ENCODE assay signal across 24 mouse cellular contexts in the genomic region with DNA sequence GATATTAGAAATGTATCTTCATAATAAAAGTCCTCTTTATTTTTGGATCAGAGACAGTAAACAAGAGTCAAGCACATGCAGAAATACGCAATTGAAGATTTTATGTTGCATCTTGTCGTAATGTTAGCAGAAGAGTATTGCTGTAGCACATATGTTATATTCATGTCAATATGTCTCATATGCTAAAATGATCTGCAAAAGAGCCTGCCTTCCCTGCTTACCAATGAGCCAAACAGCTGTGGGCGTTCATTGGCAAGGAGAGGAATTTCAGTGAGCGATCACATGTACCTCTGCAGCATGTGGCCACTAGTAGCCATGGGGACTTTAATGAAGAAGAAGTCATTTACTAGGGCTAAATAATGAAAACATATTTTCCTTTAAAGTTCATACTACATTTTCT.
DNase-seq lines count a peak whose midpoint lies in the region; ATAC-seq lines count a peak whose summit lies in the region.
"Had no signal": no experiment of that assay in that cellular context is flagged by ENCODE, and none has a peak within 500 bp of the region (broad histone marks: within the 10 kb centered on the region; RNA-seq: fewer than 3 reads in every experiment).

No protein-coding gene starts in this region.

- ATAC-seq in forebrain, embryonic 15.5 days (replicated peaks) = peak; percentile 82
- no peak for ATAC-seq in hindbrain, embryonic 11.5 days (ENCODE audit: low FRiP score)
- ATAC-seq: CD4-positive, CD25-positive, alpha-beta regulatory T cell, adult 4 months; hindbrain, postnatal 0 days; intestine, embryonic 16.5 days; liver, embryonic 12.5 days had no signal

- H3K9me3 ChIP-seq in forebrain, embryonic 15.5 days = no peaks in the 10 kb centered on the region
- H3K9me3 ChIP-seq in forebrain, embryonic 10.5 days = no peaks in the 10 kb centered on the region
- no peaks in the 10 kb centered on the region for H3K9me3 ChIP-seq in hindbrain, embryonic 11.5 days (ENCODE audit: control insufficient read depth, low read length)
- H3K9me3 ChIP-seq: embryonic facial prominence, embryonic 12.5 days; limb, embryonic 13.5 days; liver, embryonic 12.5 days; midbrain, embryonic 10.5 days had no signal

- 63% methylated on average over 4 of the region's 4 CpGs for WGBS in forebrain, embryonic 15.5 days
- 92% methylated on average over 4 of the region's 4 CpGs for WGBS in forebrain, embryonic 10.5 days
- WGBS in hindbrain, embryonic 11.5 days = 88% methylated on average over 4 of the region's 4 CpGs

- DNase-seq in forebrain, embryonic 10.5 days (ENCODE audit: extremely low spot score, low spot score) = no peak
- peak; percentile 3 for DNase-seq in right cerebral cortex, adult 18-20 months
- no peak for DNase-seq in right cerebral cortex, postnatal 36 days (ENCODE audit: low spot score in 2 of 2)
- DNase-seq in layer of hippocampus, adult 8-10 months (ENCODE audit: low spot score in 2 of 2) = peak; percentile 13 to 17
- no peak for DNase-seq in adrenal gland, postnatal 25 days
- no peak for DNase-seq in hindbrain, embryonic 11.5 days (ENCODE audit: low spot score)
- DNase-seq: adrenal gland, postnatal 36 days; cerebellum, adult 11-12 months; cerebellum, postnatal 25 days; gastrocnemius, postnatal 14 days; heart, adult 11 months; kidney, adult 9 months; kidney, postnatal 25 days; lung, adult 18-20 months; lung, postnatal 10 days had no signal

- no peaks in the 10 kb centered on the region for H3K27me3 ChIP-seq in forebrain, embryonic 15.5 days
- no peaks in the 10 kb centered on the region for H3K27me3 ChIP-seq in forebrain, embryonic 10.5 days (ENCODE audit: poor library complexity, severe bottlenecking)
- no peaks in the 10 kb centered on the region for H3K27me3 ChIP-seq in hindbrain, embryonic 11.5 days (ENCODE audit: control insufficient read depth, insufficient read depth, low read length)
- H3K27me3 ChIP-seq: embryonic facial prominence, embryonic 12.5 days; limb, embryonic 13.5 days; liver, embryonic 12.5 days had no signal

- no peak overlapping the region for H3K4me3 ChIP-seq in forebrain, embryonic 15.5 days
- no peak overlapping the region for H3K4me3 ChIP-seq in forebrain, embryonic 10.5 days
- H3K4me3 ChIP-seq in hindbrain, embryonic 11.5 days (ENCODE audit: low read depth, low read length) = no peak overlapping the region
- H3K4me3 ChIP-seq: embryonic facial prominence, embryonic 12.5 days; limb, embryonic 13.5 days; liver, embryonic 12.5 days; midbrain, embryonic 10.5 days had no signal

- no peak overlapping the region for H3K4me2 ChIP-seq in forebrain, embryonic 15.5 days (replicated peaks)
- H3K4me2 ChIP-seq in hindbrain, embryonic 11.5 days (replicated peaks; ENCODE audit: low read depth, low read length) = no peak overlapping the region
- H3K4me2 ChIP-seq: embryonic facial prominence, embryonic 12.5 days; heart, embryonic 11.5 days; limb, embryonic 13.5 days; liver, embryonic 12.5 days had no signal

- no peaks in the 10 kb centered on the region for H3K36me3 ChIP-seq in forebrain, embryonic 15.5 days
- H3K36me3 ChIP-seq in forebrain, embryonic 10.5 days (replicated peaks) = no peaks in the 10 kb centered on the region
- H3K36me3 ChIP-seq in hindbrain, embryonic 11.5 days (ENCODE audit: control insufficient read depth, insufficient read depth, low read length) = no peaks in the 10 kb centered on the region
- H3K36me3 ChIP-seq: embryonic facial prominence, embryonic 12.5 days; limb, embryonic 13.5 days; liver, embryonic 12.5 days; midbrain, embryonic 10.5 days had no signal

- H3K27ac ChIP-seq in forebrain, embryonic 15.5 days (replicated peaks) = peak overlapping the region; percentile 77
- no peak overlapping the region for H3K27ac ChIP-seq in forebrain, embryonic 10.5 days
- no peak overlapping the region for H3K27ac ChIP-seq in hindbrain, embryonic 11.5 days (ENCODE audit: low read depth, low read length)
- H3K27ac ChIP-seq: embryonic facial prominence, embryonic 12.5 days; hindbrain, postnatal 0 days; limb, embryonic 13.5 days; liver, embryonic 12.5 days; midbrain, embryonic 10.5 days had no signal

- no peaks in the 10 kb centered on the region for H3K4me1 ChIP-seq in forebrain, embryonic 15.5 days
- no peaks in the 10 kb centered on the region for H3K4me1 ChIP-seq in forebrain, embryonic 10.5 days
- H3K4me1 ChIP-seq in hindbrain, embryonic 11.5 days (replicated peaks; ENCODE audit: control insufficient read depth, insufficient read depth, low read length) = no peaks in the 10 kb centered on the region
- H3K4me1 ChIP-seq: embryonic facial prominence, embryonic 12.5 days; limb, embryonic 13.5 days; liver, embryonic 12.5 days; midbrain, embryonic 10.5 days had no signal

- H3K9ac ChIP-seq in forebrain, embryonic 15.5 days (replicated peaks) = no peak overlapping the region
- H3K9ac ChIP-seq in hindbrain, embryonic 11.5 days (ENCODE audit: low read depth, low read length) = no peak overlapping the region
- H3K9ac ChIP-seq: embryonic facial prominence, embryonic 12.5 days; limb, embryonic 13.5 days; liver, embryonic 12.5 days had no signal

Comparison
In these comparisons a context has a peak if more than half of its experiments do, and no peak if none do; other contexts are left out.
1. DNase-seq: peak in right cerebral cortex, adult 18-20 months (single experiment) and layer of hippocampus, adult 8-10 months (2 of 2); none in forebrain, embryonic 10.5 days (single experiment), right cerebral cortex, postnatal 36 days (0 of 2), adrenal gland, postnatal 25 days (single experiment) and hindbrain, embryonic 11.5 days (single experiment).